Mouse (Mus musculus) granulocyte monocyte progenitor cell, adult 5-6 weeks (primary cell): ENCODE results near the gene Unc80. TPM values are rescaled to one million over a fixed set of nuclear protein-coding genes. Genes with fewer than 3 reads are reported as not detected.
"Not testable (repeated sequence)": the region's sequence is repeated elsewhere in the genome, so short reads cannot be mapped to it uniquely, and the experiment has no call there.

Source experiments
- ATAC-seq: replicated peaks from 2 replicates; pipeline ENCODE4 v1.8.0; 2016; ENCODE audit warnings: mild to moderate bottlenecking, moderate TSS enrichment, inconsistent platforms; ENCODE audit not compliant: poor library complexity, severe bottlenecking
- total RNA-seq, 2 experiments: library from RNA; stranded (forward) in 1 of 2; stranded (reverse) in 1 of 2; fragments of 200-712, 200-1000 nt in 1 of 2; fragments of >200 nt in 1 of 2; fragmentation: Nextera tagmentation in 1 of 2; gene quantifications; 2 replicates each; pipeline ENCODE4 v1.2.3; 2014 to 2017

Gene Unc80
- total RNA-seq, 2 experiments from 2014 or later = not detected

GRCm38 (mm10) chr1:66608304-66608703 lies 140.1 kb downstream of the Unc80 start:
- no peak for ATAC-seq

- ATAC-seq = no peak
These were observed 149.0 kb downstream of the Unc80 start for GRCm38 (mm10) chr1:66617188-66617587.

DNA sequence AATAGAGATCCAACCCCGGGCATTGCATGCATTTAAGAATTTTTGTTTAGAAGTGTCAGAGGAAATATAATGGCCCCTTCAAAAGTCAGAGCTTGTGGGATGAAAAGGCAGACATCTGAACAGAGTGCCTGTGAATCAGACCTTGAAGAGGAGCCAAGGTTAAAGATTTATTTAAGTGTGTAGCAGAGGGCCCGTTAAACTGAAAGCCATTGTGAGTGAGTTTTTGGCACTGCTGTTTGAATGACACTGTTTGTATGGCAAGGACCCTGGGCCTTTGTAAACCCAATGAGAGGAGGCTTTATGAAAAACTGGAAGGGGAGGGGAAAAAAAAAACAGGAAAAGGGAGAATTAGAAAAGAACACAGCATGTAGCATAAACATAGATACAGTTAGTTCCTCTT lies 170.0 kb downstream of the Unc80 start:
- no peak for ATAC-seq

DNA sequence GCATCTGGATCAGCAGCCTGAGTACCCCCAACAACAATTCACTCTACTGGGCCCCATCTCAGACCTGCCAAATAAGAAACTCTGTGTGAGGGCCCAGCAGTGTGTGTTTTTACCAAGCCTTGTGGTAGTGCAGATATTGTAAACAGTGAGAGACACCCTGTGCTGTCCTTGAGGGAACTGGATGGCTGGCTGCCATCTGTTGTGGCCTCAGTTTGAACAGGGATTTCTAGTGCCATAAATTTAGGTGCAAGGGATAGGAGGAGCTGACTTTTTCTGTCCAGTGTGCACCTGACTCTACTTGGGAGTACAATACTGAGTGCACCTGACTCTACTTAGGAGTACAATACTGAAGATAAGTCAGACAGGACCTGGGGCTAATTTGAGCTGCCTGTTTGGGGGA lies 178.7 kb downstream of the Unc80 start:
- ATAC-seq = no peak

- peak; percentile 91 for ATAC-seq
These were observed 181.4 kb downstream of the Unc80 start for GRCm38 (mm10) chr1:66649568-66649967.

- ATAC-seq = peak; percentile 76
These were observed 181.8 kb downstream of the Unc80 start for GRCm38 (mm10) chr1:66650006-66650405.

DNA sequence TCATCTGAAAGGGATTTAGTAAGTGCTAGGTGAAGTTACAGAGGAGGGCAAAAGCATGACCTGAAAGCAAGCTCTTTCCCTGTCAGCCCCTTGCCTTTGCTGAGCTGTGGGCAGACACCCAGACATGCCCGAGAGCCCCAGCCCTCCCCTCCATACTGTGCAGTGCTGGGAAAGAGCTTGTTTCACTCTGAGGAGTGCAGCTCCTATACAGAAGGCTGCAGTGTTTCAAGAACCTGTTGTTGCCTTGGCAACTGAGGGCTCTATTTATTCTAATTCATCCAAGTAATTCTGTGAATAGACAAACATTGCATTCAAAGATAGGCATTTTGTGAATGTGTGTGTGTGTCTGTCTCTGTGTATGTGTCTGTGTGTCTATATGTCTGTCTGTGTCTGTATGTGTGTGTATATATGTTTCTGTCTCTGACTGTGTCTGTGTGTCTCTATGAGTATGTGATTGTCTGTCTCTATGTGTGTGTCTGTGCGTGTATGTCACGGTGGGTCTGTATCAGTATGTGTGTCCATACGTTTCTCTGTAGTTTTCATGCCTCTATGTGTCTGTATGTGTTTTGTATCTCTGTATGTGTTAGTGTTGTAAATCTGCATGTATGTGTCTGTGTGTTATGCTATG lies 187.1 kb downstream of the Unc80 start:
- ATAC-seq = no peak

GRCm38 (mm10) chr1:66655747-66656119 lies 187.6 kb downstream of the Unc80 start:
- no peak for ATAC-seq

GRCm38 (mm10) chr1:66671475-66671874 lies 203.3 kb downstream of the Unc80 start:
- no peak for ATAC-seq

DNA sequence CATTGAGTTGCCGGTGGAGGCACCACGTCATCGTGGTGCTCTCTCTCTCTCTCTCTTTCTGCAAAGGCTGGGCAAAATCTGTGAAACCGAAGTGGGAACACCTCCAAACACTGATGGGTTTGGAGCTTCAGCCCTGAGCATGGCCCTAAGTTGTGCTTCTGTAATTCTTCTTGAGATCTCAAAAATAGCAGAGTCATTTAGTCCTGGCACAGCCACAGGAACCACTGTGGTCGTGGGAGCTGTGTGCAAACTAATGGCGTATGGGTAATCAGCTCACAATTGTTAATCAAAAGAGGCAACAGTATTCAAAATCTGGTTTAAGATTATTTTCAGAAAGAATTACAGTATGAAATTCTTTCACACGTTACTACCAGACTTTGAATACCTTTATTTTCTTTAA lies 204.6 kb downstream of the Unc80 start:
- ATAC-seq = peak; percentile 50; the same call in 1 of the 2 replicates

DNA sequence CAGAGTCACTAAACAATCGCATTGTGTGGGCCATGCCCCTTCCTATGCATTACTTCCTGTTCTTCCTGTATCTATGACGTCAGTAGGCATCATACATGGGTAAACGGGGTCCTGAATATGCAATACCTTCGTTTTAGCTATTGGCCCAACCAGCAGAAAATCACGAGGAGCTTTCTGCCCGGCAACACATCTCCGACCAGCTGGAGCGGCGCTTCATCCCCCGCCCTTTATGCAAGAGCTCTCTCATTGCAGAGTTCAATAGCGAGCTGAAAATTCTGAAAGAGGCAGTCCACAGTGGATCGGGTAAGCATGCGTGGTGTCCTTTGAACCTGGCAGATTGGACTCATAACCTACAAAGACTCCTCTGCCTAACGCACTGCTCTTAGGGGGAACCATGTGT lies 209.8 kb downstream of the Unc80 start:
- ATAC-seq = peak; percentile 30; the same call in 1 of the 2 replicates

DNA sequence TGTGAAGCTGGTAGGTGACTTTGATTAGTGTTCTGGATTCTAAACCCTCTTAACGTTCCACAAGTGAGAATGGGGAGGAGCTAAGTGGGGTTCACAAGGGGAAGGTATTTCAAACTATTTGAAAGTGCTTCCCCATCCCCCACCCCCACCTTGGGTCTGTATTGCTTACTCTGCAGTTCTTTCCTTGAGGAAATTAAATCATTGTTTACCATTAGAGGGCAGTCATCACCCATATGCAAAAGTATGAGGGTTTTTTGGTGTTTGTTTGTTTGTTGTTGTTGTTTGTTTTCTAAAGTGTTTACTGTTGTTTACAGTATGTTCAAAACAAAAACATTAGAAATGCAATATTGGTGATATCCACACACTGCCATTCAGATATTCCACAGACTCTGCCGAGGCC lies 210.5 kb downstream of the Unc80 start:
- 0 out of 2 replicates have a peak, but pooled peaks have one; percentile 33 for ATAC-seq

DNA sequence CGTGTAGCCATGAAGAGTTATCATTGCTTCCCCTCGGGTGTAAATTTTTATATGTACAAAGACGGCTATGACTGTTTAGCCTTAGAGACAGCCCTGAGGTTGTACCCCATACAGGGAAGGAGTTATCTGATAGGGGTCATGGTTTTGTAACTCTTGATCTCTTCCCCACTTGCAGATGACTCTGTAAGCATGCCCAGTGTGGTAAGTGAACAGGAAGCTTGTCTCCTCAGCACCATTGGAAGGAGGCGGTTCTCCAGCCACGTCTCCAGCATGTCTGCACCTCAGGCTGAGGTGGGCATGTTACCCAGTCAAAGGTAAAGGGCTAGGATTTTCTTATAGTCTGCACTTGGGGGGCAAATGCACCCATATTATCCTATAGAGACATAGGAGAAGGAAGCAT lies 214.8 kb downstream of the Unc80 start:
- ATAC-seq = peak; percentile 55

GRCm38 (mm10) chr1:66691772-66692171 lies 223.6 kb downstream of the Unc80 start:
- ATAC-seq = no peak

DNA sequence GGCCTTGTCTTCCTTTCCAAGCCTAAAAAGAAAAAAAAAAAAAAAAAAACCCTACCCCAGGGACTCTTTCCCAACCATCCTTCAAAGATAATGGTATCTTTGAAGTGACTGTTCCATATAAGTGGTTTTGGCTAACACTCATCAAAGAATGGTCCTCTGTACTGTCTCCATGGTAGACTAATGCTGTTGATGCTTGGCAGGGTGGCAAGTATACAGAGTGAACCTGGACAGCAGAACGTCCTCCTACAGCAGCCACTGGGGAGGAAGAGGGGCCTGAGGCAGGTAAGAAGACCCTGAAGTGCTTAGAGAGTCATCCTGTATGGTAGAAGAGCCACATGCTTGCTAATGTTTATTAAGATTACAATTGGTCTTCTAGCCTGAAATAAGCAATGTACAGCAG lies 224.1 kb downstream of the Unc80 start:
- no peak for ATAC-seq

DNA sequence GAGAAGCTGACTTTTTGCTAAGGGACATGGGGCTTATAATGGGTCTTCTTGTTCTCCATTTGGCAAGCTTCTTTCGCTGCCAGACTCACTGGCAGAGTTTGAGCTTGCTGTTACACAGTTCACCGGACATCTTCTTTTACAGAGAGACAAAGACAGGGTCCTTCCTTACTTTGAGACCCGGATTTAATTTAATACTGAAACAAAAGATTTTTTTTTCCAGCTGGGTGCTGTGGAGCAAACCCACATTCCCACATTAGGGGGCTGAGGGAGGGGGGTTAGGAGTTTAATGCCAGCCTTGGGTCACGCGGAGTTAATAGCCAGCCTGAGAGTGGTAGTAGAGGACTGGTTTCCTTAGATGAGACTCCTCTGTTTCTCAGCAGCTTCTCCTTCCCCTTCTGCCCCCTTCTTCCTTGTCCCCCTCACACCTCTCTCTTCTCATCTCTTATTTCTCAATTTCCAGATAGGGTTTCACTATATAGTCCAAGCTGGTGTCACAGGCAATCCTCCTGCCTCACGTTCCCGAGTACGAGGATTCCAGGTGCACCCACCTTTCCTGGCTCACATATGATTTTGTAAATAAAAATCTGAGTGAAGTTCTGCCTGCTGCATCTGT lies 224.7 kb downstream of the Unc80 start:
- ATAC-seq = peak; percentile 50

GRCm38 (mm10) chr1:66694266-66694665 lies 226.1 kb downstream of the Unc80 start:
- peak; percentile 76 for ATAC-seq

DNA sequence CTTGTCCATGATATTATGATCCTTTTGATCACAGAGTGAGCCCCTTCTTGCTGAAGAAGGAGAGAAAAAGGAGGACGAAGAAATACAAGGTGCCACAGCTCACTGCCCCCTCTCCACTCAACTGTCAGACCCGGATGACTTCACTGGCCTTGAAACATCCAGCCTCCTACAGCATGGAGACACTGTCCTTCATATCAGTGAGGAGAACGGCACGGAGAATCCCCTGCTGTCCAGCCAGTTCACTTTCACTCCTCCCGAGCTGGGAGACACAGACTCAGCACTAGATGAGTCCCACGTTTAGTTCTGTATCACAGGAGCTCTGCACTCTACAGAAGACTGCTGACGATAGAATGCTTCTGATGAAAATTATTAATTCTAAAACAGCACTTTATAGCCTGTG lies 227.1 kb downstream of the Unc80 start:
- ATAC-seq = no peak

DNA sequence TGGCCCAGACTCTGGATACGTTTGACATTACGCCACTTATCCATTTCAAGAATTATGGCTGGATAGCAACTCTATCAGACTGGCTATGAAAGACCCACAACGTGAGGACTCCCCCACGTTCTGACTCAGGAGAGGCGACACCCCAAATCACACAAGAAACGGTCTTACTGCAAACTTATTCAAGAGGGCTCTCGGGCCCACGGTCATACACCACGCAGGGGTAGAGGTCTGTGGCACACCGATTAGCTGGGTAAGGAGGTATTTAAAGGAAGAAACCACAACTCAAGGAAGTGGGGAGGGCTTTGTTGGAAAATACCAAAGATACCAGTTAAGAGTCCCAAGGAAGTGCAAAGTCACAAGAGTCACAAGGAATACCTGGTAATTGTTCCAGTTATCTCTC lies 231.5 kb downstream of the Unc80 start:
- not testable (repeated sequence) for ATAC-seq

DNA sequence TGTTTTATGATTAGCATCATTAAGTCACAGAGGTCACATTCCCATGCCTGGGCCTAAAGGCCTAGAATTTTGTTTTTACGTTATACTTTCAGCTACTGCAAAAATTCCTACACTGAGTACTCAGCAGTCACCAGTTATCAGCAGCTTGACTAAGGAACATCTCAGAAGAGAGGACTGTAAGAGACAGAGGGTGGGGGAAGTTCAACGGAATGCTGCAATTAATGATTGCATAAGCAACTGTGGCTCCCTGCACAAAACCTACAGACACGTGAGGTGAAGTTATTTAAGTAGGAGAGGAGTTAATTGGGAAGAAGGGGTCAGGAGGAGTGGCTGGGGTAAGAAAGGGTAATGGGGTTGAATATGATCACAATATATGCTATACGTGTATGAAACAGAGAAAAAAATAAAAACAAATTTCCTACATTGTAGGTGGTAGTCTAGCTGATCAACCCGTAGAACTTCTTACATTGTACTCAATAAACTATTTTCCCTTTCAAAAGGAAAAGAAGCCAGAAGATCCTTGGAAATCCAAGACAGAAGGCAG lies 232.1 kb downstream of the Unc80 start:
- ATAC-seq = peak; percentile 74

DNA sequence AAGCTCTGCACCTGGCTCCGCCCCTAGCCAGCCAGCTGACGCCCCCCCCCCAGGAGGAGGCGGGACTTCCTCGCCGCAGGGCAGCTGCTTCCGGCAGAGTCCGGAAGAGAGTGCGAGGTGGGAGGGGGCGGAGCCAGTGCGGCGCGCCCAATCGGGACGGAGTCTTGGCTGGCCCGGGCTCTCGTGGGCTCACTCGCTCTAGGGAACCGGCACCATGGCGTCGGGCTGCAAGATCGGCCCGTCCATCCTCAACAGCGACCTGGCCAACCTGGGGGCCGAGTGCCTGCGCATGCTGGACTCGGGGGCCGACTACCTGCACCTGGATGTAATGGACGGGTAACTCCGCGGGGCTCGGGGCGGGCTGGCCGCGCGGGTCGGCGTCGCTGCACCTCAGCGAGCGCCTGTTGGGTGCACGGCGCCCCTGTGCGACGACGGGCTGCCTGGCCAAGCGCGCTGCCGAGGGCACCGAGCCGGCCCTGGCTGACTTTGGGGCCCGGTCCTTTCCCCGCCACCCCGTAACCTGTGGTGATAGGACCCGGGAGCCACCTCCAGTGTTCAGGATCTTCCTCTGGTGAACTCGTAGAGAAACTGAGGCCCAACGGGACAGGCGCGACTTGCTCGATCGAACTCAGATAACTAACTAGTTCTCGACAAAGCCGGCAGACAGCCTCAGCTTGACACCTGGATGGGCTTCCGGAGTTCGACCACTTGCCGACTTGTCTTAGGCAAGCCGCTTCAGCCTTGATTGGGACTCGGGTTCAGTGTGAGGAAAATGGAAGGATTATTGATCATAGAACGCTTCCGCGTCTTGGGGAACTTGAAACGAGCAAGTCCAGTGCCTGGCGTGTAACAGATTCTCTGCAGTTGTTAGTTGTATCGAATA lies 232.8 kb downstream of the Unc80 start, which contains the start of gene Rpe:
Gene Rpe, plus strand, starts transcription at position 139 of the 883 bp plus-strand sequence.
- ATAC-seq = peak; percentile 89
